Mouse (Mus musculus): ENCODE measurements around the gene Snx29. TPM values are rescaled to one million over a fixed set of nuclear protein-coding genes. Genes with fewer than 3 reads are reported as not detected.
"Not testable (repeated sequence)": the region's sequence is repeated elsewhere in the genome, so short reads cannot be mapped to it uniquely, and the experiment has no call there.

Snx29 gene
- total RNA-seq (2021) = 10 to 100 TPM; 16.8 to 19.4 TPM
- 4.8 and 6.5 TPM in 2 replicates for polyA plus RNA-seq (2012; rRNA removed)
- long read RNA-seq = 0 reads

GRCm38 (mm10) chr16:11322409-11323323 is at the start of gene Snx29:
TSS of gene Snx29 (plus strand) at chr16:11322908.
- peak; percentile 98 for DNase-seq

GRCm38 (mm10) chr16:11276888-11277287 is 45.8 kb upstream of the Snx29 start:
- no peak for DNase-seq

GRCm38 (mm10) chr16:11278778-11279177 is 43.9 kb upstream of the Snx29 start:
- DNase-seq = no peak

GRCm38 (mm10) chr16:11282655-11283232 is 40.0 kb upstream of the Snx29 start:
- no peak for DNase-seq

- DNase-seq = no peak
These were observed 37.8 kb upstream of the Snx29 start for GRCm38 (mm10) chr16:11284881-11285280.

- no peak for DNase-seq
These were observed 36.8 kb upstream of the Snx29 start for GRCm38 (mm10) chr16:11285949-11286348.

GRCm38 (mm10) chr16:11288873-11289272 is 33.8 kb upstream of the Snx29 start:
- DNase-seq = not testable (repeated sequence)

GRCm38 (mm10) chr16:11295583-11295982 is 27.1 kb upstream of the Snx29 start:
- DNase-seq = not testable (repeated sequence)

GRCm38 (mm10) chr16:11297700-11298099 is 25.0 kb upstream of the Snx29 start:
- peak; percentile 28 for DNase-seq

GRCm38 (mm10) chr16:11303741-11304140 is 19.0 kb upstream of the Snx29 start:
- DNase-seq = no peak

- no peak for DNase-seq
These were observed 17.2 kb upstream of the Snx29 start for GRCm38 (mm10) chr16:11305531-11305930.

GRCm38 (mm10) chr16:11313512-11313911 is 9.2 kb upstream of the Snx29 start, which contains the start of gene Tnfrsf17:
TSS of gene Tnfrsf17 (plus strand) at chr16:11313812.
- DNase-seq = no peak

- DNase-seq = no peak
These were observed 6.9 kb upstream of the Snx29 start for GRCm38 (mm10) chr16:11315786-11316320.

GRCm38 (mm10) chr16:11316748-11317147 is 6.0 kb upstream of the Snx29 start:
- DNase-seq = no peak

GRCm38 (mm10) chr16:11317324-11317723 is 5.4 kb upstream of the Snx29 start:
- no peak for DNase-seq

- peak; percentile 41 for DNase-seq
These were observed 780 bp downstream of the Snx29 start for GRCm38 (mm10) chr16:11323324-11324051.

- DNase-seq = no peak
These were observed 7.5 kb downstream of the Snx29 start for GRCm38 (mm10) chr16:11330081-11330800.

- DNase-seq = no peak
These were observed 8.3 kb downstream of the Snx29 start for GRCm38 (mm10) chr16:11331030-11331429.

GRCm38 (mm10) chr16:11343292-11343815 is 20.6 kb downstream of the Snx29 start:
- peak; percentile 31 for DNase-seq

GRCm38 (mm10) chr16:11351903-11352302 is 29.2 kb downstream of the Snx29 start:
- peak; percentile 39 for DNase-seq

- DNase-seq = no peak
These were observed 36.5 kb downstream of the Snx29 start for GRCm38 (mm10) chr16:11359173-11359572.

Measured in adrenal gland, adult 2 months (tissue).